Mouse (Mus musculus) limb, embryonic 10.5 days (tissue): ENCODE measurements at regions not wholly inside any gene's neighbourhood (a gene's known extent, or its start where the extent isn't known, plus 50 kb on each side); places are given as distances from the start of the nearest gene placed in this dataset.
A peak's percentile ranks its signal among the peaks of the same experiment; 100 is the strongest.

Experiments used
- DNase-seq: peaks from one replicate; pipeline ENCODE4 v3.0.0-alpha.2; 2017; ENCODE audit warnings: low spot score
- H3K27ac ChIP-seq: fragments of 300-500 bp; sonication (generic); 2 replicates; pipeline ENCODE4 v1.5.1; 2016; ENCODE audit warnings: mild to moderate bottlenecking
- H3K27me3 ChIP-seq: fragments of 300-500 bp; sonication (generic); 2 replicates; pipeline ENCODE4 v1.6.1; 2016; ENCODE audit warnings: low read depth, mild to moderate bottlenecking; ENCODE audit not compliant: poor library complexity, severe bottlenecking
- H3K36me3 ChIP-seq: fragments of 300-500 bp; sonication (generic); 2 replicates; pipeline ENCODE4 v1.6.1; 2016; ENCODE audit warnings: mild to moderate bottlenecking, moderate library complexity
- H3K4me1 ChIP-seq: fragments of 300-500 bp; sonication (generic); 2 replicates; pipeline ENCODE4 v1.6.1; 2016
- H3K4me3 ChIP-seq: fragments of 300-500 bp; sonication (generic); 2 replicates; pipeline ENCODE4 v1.5.1; 2016; ENCODE audit warnings: mild to moderate bottlenecking, moderate library complexity
- H3K9me3 ChIP-seq: fragments of 300-500 bp; sonication (generic); replicated peaks from 2 replicates; pipeline ENCODE4 v1.6.1; 2016; ENCODE audit warnings: mild to moderate bottlenecking
- WGBS: fragments of 180-500 bp; shearing (Covaris S2); methylation state at CpG from one replicate; pipeline ENCODE4 v1.1.7; 2016; 5-methylcytosine and 5-hydroxymethylcytosine counted together

DNA sequence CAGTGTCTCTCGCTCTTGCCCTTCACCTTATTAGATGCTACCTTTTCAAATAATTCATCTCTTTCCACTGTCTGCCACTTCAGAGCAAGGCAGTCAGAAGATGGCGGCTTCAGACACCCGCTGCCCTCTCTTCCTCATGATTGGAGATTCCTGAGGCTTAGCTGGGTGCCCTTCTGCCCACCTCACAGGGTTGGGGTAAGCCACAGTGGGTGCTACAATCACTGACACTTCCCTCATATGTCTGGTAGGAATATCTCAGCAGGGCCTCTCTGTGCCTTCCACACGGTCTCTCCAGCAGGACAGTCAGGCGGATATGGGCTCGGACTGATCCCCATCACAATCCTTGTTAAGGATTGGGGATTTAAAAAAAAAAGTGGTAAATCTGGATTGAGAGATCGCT, 53.2 kb upstream of the Rpl36-ps4 start:
- no peaks in the 10 kb centered on the region for H3K9me3 ChIP-seq
- H3K4me3 ChIP-seq: no peak overlapping the region
- no peak for DNase-seq
- H3K27ac ChIP-seq: no peak overlapping the region
- WGBS: 93% methylated on average over 7 of the region's 7 CpGs
- H3K27me3 ChIP-seq: no peaks in the 10 kb centered on the region
- no peaks in the 10 kb centered on the region for H3K36me3 ChIP-seq
- no peaks in the 10 kb centered on the region for H3K4me1 ChIP-seq

DNA sequence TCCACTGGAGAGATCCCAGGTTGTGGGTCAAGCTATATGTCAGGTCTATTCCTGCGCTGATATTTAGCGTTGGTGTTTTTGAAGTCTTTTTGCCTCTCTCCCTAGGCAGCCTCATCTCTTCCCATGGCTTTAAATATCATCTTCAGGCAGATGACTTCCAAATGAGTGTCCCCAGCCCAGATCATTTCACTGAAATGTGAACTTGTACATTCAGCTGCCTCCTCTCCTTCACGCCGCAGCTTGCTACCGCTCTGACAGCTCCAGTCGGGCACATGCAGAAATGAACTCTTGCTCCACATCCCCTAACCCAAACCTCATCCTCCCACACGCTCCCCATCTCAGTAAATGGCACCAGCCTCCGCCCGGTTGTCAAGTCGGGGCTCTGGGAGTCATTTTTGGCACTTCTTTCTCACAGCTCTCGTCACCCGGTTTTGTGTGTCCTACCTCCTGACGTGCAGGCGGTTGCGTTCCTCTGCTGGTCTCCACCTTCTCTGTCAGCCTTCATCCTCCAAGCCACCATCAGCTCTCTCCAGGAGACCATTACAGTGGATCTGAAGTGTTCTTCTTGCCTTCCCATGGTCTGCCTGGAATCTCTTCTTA, 54.0 kb upstream of the Rpl36-ps4 start:
- Histone ChIP-seq H3K9me3 (no peaks in the 10 kb centered on the region), H3K4me3 (no peak overlapping the region), H3K4me1 (no peaks in the 10 kb centered on the region), H3K27me3 (no peaks in the 10 kb centered on the region), H3K36me3 (no peaks in the 10 kb centered on the region), H3K27ac (no peak overlapping the region)
- 88% methylated on average over 15 of the region's 15 CpGs for WGBS
- peak; percentile 20 for DNase-seq

DNA sequence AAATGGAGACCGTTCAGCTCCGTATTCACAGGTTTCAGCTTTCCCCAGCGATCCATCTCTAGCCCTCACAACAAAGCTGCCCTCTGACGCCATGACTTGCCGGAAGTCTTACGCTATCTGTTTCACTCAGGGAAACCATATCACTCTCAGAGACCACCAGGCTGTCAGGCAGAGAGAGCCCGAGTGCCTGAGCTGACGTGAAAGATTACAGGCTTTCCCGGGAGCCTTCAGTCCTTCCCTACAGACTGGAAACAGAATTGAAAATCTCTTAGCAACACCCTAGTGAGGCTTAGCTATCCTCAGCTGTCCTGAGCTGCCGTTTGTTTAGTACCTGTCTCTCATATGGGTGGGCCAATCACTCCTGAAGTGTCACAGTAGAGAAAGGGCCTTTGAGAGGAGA, 54.6 kb upstream of the Rpl36-ps4 start:
- DNase-seq: peak; percentile 20
- H3K4me1 ChIP-seq: no peaks in the 10 kb centered on the region
- H3K4me3 ChIP-seq: no peak overlapping the region
- no peaks in the 10 kb centered on the region for H3K36me3 ChIP-seq
- 74% methylated on average over 10 of the region's 10 CpGs for WGBS
- no peaks in the 10 kb centered on the region for H3K9me3 ChIP-seq
- no peaks in the 10 kb centered on the region for H3K27me3 ChIP-seq
- no peak overlapping the region for H3K27ac ChIP-seq

DNA sequence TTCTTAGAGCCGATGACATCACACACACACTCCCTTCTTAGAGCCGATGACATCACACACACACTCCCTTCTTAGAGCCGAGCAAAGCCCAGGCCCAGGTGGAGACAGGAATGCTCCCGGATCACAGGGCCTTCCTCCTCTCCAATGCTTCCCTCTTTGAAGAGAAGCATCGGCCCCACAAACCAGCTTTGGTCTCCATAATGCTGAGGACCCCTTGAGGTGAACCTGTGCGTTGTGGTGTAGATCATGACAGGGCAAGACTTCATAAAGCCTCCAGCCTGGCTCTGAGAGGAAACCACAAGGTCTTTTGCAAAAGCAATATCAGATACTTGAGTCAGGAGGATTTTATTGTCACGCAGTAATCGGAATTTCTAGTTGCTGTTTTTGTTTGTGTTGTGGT, 55.3 kb upstream of the Rpl36-ps4 start:
- Histone ChIP-seq H3K27me3 (no peaks in the 10 kb centered on the region), H3K9me3 (no peaks in the 10 kb centered on the region), H3K27ac (no peak overlapping the region), H3K4me3 (no peak overlapping the region), H3K4me1 (no peaks in the 10 kb centered on the region), H3K36me3 (no peaks in the 10 kb centered on the region)
- peak; percentile 18 for DNase-seq
- whole genome bisulfite sequencing: 90% methylated on average over 8 of the region's 8 CpGs

DNA sequence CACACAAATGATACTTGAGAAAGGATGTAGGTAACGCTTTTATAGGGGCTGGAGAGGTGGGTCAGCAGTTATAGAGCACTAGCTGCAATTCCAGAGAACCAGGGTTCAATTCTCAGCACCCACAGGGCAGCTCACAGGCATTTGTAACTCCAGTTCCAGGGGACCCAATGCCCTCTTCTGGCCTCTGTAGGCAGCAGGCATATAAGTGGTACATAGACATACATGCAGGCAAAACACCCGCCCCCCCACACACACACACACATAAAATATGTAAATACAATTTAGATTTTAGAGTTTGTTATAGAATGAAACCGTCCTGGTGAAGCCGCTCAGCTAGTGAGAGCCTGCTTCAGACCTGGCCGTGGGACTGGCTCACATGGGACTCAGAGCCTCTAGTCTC, 55.9 kb upstream of the Rpl36-ps4 start:
- Histone ChIP-seq H3K36me3 (no peaks in the 10 kb centered on the region), H3K27ac (no peak overlapping the region), H3K4me3 (no peak overlapping the region), H3K9me3 (no peaks in the 10 kb centered on the region), H3K27me3 (no peaks in the 10 kb centered on the region), H3K4me1 (no peaks in the 10 kb centered on the region)
- DNase-seq: no peak
- 94% methylated on average over 5 of the region's 5 CpGs for WGBS

DNA sequence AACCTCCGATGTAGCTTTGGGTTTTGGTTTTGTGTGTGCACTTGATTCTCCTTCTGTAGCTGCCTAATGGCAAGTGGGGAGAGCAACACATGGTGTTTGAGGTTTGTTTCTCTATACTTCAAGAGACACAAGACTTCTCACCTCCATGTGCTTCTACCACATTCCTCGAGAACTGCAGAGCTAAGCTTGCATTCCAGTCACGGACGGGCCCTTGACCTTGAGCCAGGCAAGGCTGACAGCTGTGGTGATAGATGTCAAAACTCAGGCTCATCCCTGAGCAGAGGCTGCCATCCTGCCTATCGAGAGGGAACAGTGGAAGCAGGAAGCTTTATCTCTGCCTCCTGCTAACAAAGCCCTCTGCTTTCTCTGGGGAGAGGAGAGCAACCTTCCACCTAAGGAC, 59.2 kb upstream of the Rpl36-ps4 start:
- Histone ChIP-seq H3K36me3 (no peaks in the 10 kb centered on the region), H3K27ac (no peak overlapping the region), H3K9me3 (no peaks in the 10 kb centered on the region), H3K27me3 (no peaks in the 10 kb centered on the region), H3K4me1 (no peaks in the 10 kb centered on the region), H3K4me3 (no peak overlapping the region)
- no peak for DNase-seq
- 70% methylated on average over 5 of the region's 5 CpGs for WGBS

DNA sequence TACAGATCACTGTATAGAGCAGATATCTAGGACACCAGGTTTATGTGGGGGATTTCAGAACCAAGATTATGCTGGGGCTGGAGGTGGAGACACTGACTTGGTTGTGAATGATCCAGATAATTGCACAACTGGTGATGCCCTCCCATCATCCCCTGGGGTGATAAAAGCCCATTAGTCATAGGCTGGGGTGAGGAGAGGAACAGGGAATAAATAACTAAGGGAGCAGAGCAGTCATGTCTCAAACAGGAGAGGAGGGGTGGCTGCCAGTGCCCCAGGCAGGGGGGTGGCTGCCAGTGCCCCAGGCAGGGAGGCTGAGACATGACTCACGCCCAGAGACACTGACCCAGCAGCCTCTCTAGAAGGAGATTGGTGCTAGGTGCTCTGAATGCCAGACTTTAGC, 53.7 kb upstream of the Kcnk12 start:
- no peak for DNase-seq
- no peaks in the 10 kb centered on the region for H3K36me3 ChIP-seq
- H3K4me3 ChIP-seq: no peak overlapping the region
- 56% methylated on average over 1 of the region's 1 CpGs for WGBS
- H3K9me3 ChIP-seq: no peaks in the 10 kb centered on the region; the same call in 1 of the 2 replicates
- no peaks in the 10 kb centered on the region for H3K27me3 ChIP-seq
- H3K4me1 ChIP-seq: no peaks in the 10 kb centered on the region
- no peak overlapping the region for H3K27ac ChIP-seq

DNA sequence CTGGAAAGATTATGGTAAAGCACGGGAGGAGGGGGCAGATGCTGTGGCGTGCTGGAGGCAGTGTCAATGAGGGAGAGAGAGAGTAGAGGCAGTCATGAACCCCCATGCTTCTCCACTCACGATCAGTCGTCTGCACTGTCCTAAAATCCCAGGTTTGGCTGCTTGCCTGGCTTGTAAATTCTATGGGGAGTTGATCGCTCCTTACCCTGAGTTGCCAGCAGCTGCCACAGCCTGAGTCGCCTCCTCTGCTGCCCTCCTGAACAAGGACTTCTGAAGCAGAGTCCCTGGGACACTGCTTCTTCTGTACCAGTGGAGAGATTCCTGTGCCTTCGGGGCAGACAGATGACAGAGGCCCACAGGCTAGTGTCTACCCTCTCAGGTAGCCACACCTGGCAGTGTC, 52.1 kb upstream of the Kcnk12 start:
- 84% methylated on average over 7 of the region's 7 CpGs for whole genome bisulfite sequencing
- no peaks in the 10 kb centered on the region for H3K36me3 ChIP-seq
- no peaks in the 10 kb centered on the region; the same call in 1 of the 2 replicates for H3K9me3 ChIP-seq
- H3K4me1 ChIP-seq: no peaks in the 10 kb centered on the region
- H3K4me3 ChIP-seq: no peak overlapping the region
- H3K27ac ChIP-seq: no peak overlapping the region
- no peak for DNase-seq
- H3K27me3 ChIP-seq: no peaks in the 10 kb centered on the region

DNA sequence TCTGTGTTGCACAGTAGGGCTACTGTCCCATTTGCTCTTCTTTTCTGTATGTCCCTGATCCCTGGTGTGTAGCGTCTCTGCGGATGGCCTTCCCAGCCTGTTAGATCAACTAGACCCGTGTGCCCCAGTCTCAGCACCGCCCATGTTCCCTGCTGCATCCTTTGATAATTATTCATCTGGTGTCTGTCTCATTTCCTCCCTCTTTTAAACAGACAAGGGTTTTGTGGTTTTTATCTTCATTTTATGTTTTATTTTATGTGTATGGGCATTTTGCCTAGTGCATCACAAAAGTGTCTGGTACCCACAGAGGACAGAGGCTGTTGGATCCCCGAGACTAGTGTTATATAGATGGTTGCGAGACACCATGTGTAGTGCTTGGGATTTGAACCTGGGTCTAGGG, 51.6 kb upstream of the Kcnk12 start:
- no peak overlapping the region for H3K27ac ChIP-seq
- 84% methylated on average over 6 of the region's 6 CpGs for WGBS
- H3K4me1 ChIP-seq: no peaks in the 10 kb centered on the region
- no peak for DNase-seq
- no peaks in the 10 kb centered on the region for H3K27me3 ChIP-seq
- no peaks in the 10 kb centered on the region; the same call in 1 of the 2 replicates for H3K9me3 ChIP-seq
- H3K4me3 ChIP-seq: no peak overlapping the region
- no peaks in the 10 kb centered on the region for H3K36me3 ChIP-seq

DNA sequence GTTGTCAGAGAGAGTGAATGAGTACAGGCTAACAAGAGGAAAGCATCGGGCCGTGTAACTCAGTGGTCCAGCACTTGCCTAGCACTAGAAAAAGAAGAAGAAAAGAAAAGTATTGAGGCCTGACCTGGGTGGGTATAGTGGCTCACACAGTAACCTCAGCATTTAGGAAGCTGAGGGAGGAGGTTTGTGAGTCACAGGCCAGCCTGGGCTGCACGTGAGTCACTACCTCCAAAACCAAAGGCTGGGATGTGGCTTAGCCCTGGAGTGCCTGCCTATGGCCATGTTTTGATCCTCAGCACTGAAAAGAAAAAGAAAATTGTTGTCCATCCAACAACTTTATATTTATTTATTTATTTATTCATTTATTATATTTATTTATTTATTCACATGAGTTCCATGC, 51.2 kb upstream of the Kcnk12 start:
- DNase-seq: no peak
- Histone ChIP-seq H3K36me3 (no peaks in the 10 kb centered on the region), H3K4me3 (no peak overlapping the region), H3K9me3 (no peaks in the 10 kb centered on the region), H3K27me3 (no peaks in the 10 kb centered on the region), H3K27ac (no peak overlapping the region), H3K4me1 (no peaks in the 10 kb centered on the region)
- 79% methylated on average over 3 of the region's 3 CpGs for WGBS
